Mouse (Mus musculus): ENCODE data around the gene Slc16a11. TPM values are rescaled to one million over a fixed set of nuclear protein-coding genes. Genes with fewer than 3 reads are reported as not detected.

The Slc16a11 gene
- total RNA-seq, 2 experiments from 2014 or later, result 0.71 to 2.9 TPM

DNA sequence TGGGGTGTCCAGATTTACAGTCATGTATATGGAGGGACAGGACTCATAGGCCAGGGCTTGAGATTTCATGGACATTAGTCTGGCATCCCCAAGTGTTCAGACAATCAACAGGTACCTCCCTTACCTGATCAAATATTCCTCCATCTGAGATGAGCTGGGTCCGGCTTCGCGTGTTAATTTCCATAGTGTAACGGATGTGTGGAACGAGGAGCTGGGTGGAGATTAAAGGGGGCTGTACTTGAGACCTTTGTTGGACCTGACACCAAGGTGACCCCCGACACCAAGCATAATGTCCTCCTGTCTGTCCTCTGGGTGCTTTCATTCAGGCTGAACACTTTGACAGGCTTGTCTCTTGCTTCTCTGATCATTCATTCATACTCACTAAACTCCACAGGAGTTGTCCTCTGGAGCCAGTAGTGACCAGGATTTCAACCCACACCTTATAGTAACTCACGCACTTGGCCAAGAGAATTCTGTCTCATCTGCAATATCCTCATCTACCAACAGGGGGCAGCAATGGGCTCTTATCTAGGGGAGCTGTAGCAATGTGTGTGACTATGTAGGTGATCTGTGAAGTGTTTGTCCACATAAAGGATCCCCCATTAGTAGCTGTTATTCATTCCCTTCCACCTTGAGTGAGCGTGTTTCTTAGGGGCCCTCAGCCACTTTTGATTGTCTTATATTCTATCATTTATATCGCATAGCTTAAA, 34.7 kb downstream of the Slc16a11 start:
- DNase-seq (ENCODE audit: low spot score in 2 of 2), result peak in 1 of 2 experiments; percentile 58

GRCm38 (mm10) chr11:70250150-70250549, 37.6 kb downstream of the Slc16a11 start:
- no peak for DNase-seq (ENCODE audit: low spot score in 2 of 2)

DNA sequence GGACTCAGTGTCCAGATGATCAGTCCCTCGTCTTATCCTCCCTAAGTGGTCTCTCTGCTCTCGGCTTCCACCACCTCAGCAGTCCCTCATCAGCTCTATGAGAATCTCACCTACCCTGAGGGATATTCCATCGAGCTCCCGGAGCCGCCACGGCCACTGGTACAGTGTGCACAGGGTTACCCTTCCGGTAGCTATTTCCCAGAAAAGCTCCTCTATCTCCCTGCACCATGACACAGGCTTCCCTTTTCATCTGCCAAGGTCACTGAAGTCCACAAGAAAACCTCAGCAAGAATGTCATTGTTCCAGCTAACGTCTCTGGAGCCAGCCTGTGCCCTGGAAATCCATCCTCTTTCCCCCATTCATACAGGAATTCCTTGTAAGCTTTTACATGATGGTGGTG, 39.3 kb downstream of the Slc16a11 start:
- no peak for DNase-seq (ENCODE audit: low spot score in 2 of 2)

DNA sequence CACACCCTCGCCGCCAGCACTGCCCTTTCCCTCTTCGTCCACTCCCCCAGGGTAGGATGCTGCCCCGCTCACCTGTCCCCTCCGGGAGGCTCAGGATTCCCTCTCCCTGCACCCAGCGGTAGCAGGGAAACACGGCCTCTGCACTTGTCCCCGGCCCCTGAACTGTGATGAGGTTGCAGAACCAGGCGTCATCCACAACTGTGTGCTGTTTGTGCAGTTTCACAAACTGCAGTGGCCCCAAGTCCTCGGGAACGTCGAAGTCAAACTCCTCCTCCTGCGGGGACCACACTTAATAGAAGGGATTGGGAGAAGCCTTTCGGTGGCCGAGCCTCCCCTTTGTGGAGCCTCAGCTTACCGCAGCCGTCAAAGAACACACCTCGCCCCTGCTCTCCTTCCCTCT, 41.8 kb downstream of the Slc16a11 start:
- no peak for DNase-seq (ENCODE audit: low spot score in 2 of 2)

DNA sequence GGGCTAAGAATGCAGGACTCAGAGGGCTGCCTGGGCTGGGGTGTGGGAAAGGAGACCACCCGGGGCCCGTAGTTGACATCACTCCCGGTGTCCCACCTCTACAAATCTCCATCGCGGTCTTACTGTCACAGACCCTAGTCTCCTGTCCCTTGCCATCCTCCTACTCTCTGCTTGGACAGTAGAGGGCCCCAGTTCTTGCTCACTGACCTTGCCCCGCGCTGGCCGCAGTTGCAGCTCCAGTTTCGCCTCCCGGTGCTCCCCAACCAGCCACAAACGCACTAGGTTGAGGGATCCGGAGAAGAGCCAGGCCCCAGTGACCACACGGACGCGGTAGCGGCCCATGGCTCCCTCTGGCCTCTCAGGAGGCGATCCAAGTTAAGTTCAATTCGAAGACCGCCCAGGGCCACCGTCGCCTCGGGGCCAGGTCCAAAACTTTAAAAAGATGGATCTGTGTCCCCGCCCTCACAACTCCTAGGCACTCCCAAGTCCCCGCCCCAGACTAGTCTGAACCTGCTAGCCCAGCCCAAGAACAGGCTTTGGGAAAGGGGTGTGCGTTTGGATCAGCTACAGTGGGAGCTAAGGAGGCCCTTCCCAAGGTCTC, 42.5 kb downstream of the Slc16a11 start, which contains the start of gene Alox12:
TSS of gene Alox12 (minus strand) at position 423 of the 601 bp plus-strand sequence.
- no peak for DNase-seq (ENCODE audit: low spot score in 2 of 2)

DNA sequence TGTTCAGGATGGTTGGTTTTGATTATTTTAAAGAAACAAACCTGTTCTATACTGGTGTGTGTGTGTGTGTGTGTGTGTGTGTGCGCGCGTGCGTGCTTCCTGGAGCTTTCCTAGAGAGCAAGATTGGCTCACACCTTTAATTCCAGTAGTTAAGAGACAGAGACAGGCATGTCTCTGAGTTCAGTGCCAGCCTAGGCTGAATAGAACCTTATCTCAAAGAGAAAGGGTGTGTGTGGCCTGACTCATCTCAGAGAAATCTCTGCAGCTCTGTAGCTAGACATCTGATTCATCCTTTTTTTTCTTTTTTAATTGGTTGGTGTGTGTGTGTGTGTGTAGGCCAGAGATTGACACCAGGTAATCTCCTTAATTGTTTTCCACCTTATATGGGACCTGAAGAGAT, 46.5 kb downstream of the Slc16a11 start:
- DNase-seq (ENCODE audit: low spot score in 2 of 2), result no peak

DNA sequence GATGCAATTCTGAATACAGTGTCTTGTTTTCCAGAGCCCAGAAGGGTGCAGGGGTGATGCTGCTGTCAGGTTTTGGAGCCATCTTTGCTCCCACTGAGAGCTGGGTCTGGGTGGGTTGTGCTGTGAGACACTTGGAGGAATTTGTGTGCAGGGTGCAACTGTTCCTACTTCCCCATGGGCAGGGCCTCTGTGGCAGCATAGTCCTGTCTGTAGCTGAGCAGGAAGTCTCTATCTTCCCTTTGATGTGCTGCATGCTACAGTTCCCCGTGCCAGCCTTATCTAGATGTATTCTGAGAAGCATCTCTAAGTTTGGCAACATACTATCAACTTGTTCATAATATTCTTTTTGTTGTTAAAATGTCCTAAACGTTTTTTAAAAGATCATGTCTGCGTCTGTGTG, 52.7 kb downstream of the Slc16a11 start:
- no peak for DNase-seq (ENCODE audit: low spot score in 2 of 2)

DNA sequence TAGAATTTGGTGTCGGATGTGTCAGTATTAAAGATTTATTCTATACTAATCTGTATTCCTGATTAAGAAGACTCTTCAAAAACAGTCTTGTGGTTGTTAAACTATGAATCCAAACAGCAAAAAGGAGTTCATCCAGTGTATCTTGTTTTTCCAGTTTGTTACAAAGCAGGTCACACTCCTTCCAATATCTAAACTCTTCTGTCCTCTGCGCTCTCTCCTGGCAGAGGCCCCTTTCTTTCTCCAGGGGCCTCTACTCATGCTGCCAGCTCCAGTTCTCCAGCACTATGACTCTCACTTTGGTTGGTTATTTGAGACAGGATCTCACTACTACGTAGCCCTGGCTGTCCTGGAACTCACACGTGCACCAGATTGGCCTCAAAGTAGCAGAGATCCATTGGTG, 53.3 kb downstream of the Slc16a11 start:
- no peak for DNase-seq (ENCODE audit: low spot score in 2 of 2)

Small RNA genes within 50 kb of the gene (microRNA-seq; reads per million reads assigned to microRNA genes)
- gene Mir195a (4,498 reads per million, percentile 90 among the genes with 10 or more reads in this experiment), gene Mir497 (not detected), gene Mir497b (not detected)

Other genes starting within 250 kb of the Slc16a11 start
- 10 to 100 TPM in 1 of 2 experiments, 1 to 10 TPM in 1; 3.1 to 17.3 TPM for gene Cldn7, start 248.0 kb upstream of the Slc16a11 start, total RNA-seq (2021)
- 100 to 1,000 TPM; 119 to 130 TPM for gene Ctdnep1, start 231.6 kb upstream of the Slc16a11 start, total RNA-seq (2021)
- gene Elp5, start 230.2 kb upstream of the Slc16a11 start, total RNA-seq (2021), result 10 to 100 TPM; 65.5 to 70.9 TPM
- 100 to 1,000 TPM; 294 to 311 TPM for gene Gabarap, start 221.6 kb upstream of the Slc16a11 start, total RNA-seq (2021)
- gene Phf23, start 217.0 kb upstream of the Slc16a11 start, total RNA-seq (2021), result 10 to 100 TPM; 51.4 to 53.4 TPM
- 10 to 100 TPM; 35.5 to 38.2 TPM for gene Dvl2, start 212.2 kb upstream of the Slc16a11 start, total RNA-seq (2021)
- gene Acadvl, start 197.3 kb upstream of the Slc16a11 start, total RNA-seq (2021), result 100 to 1,000 TPM; 295 to 378 TPM
- gene Dlg4, start 195.8 kb upstream of the Slc16a11 start, total RNA-seq (2021), result 10 to 100 TPM; 63.0 to 64.4 TPM
- 10 to 100 TPM in 1 of 2 experiments, 1 to 10 TPM in 1; 1.7 to 33.7 TPM for gene Asgr1, start 158.7 kb upstream of the Slc16a11 start, total RNA-seq (2021)
- gene Asgr2, start 120.1 kb upstream of the Slc16a11 start, total RNA-seq (2021), result 10 to 100 TPM in 1 of 2 experiments, 1 to 10 TPM in 1; 1.8 to 14.6 TPM
- 1 to 10 TPM in 1 of 2 experiments, under 1 TPM in 1; 0.90 to 1.7 TPM for gene Mgl2, start 82.4 kb upstream of the Slc16a11 start, total RNA-seq (2021)
- 1 to 10 TPM; 2.1 to 3.5 TPM for gene Clec10a, start 56.6 kb upstream of the Slc16a11 start, total RNA-seq (2021)
- 10 to 100 TPM in 1 of 2 experiments, 1 to 10 TPM in 1; 6.2 to 10.9 TPM for gene Slc16a13, start 8.3 kb downstream of the Slc16a11 start, total RNA-seq (2021)
- gene Bcl6b, start 17.0 kb downstream of the Slc16a11 start, total RNA-seq (2021), result 10 to 100 TPM; 23.8 to 33.4 TPM
- gene 0610010K14Rik, start 25.2 kb downstream of the Slc16a11 start, total RNA-seq (2021), result 10 to 100 TPM; 70.1 to 72.5 TPM
- 1 to 10 TPM; 4.5 to 8.1 TPM for gene Gm21988, start 27.1 kb downstream of the Slc16a11 start, total RNA-seq (2021)
- gene Rnasek, start 27.1 kb downstream of the Slc16a11 start, total RNA-seq (2021), result 100 to 1,000 TPM; 160 to 164 TPM
- 1 to 10 TPM; 3.4 to 3.7 TPM for gene Alox12, start 42.6 kb downstream of the Slc16a11 start, total RNA-seq (2021)
- not detected for gene Alox12e, start 109.9 kb downstream of the Slc16a11 start, total RNA-seq (2021)
- 1 to 10 TPM in 1 of 2 experiments, under 1 TPM in 1; 0.95 to 1.5 TPM for gene Alox15, start 139.3 kb downstream of the Slc16a11 start, total RNA-seq (2021)
- gene Pelp1, start 197.3 kb downstream of the Slc16a11 start, total RNA-seq (2021), result 10 to 100 TPM; 37.2 to 40.5 TPM
- gene Arrb2, start 219.9 kb downstream of the Slc16a11 start, total RNA-seq (2021), result 10 to 100 TPM; 30.4 to 32.3 TPM
- 10 to 100 TPM; 17.3 to 18.6 TPM for gene Med11, start 239.2 kb downstream of the Slc16a11 start, total RNA-seq (2021)
- gene Zmynd15, start 246.7 kb downstream of the Slc16a11 start, total RNA-seq (2021), result 1 to 10 TPM; 2.2 to 2.3 TPM
- 1 to 10 TPM; 5.8 to 7.4 TPM for gene Cxcl16, start 247.2 kb downstream of the Slc16a11 start, total RNA-seq (2021)